ENCODE assay signal across 11 mouse cellular contexts in genomic region chr11:45190601-45191370, GRCm38 (mm10).
"Had no signal": no experiment of that assay in that cellular context is flagged by ENCODE, and none has a peak within 500 bp of the region (broad histone marks: within the 10 kb centered on the region; RNA-seq: fewer than 3 reads in every experiment).

No protein-coding gene starts in this region.

- H3K27ac ChIP-seq: kidney, embryonic 15.5 days; liver, embryonic 14.5 days; neural tube, embryonic 12.5 days; stomach, embryonic 15.5 days had no signal

- H3K27me3 ChIP-seq: kidney, embryonic 15.5 days; limb, embryonic 15.5 days; neural tube, embryonic 12.5 days; stomach, embryonic 15.5 days had no signal

- H3K9ac ChIP-seq: kidney, embryonic 15.5 days; limb, embryonic 15.5 days; liver, embryonic 14.5 days; neural tube, embryonic 12.5 days; stomach, embryonic 15.5 days had no signal

- H3K9me3 ChIP-seq: kidney, embryonic 15.5 days; limb, embryonic 15.5 days; neural tube, embryonic 12.5 days; stomach, embryonic 15.5 days had no signal

- H3K36me3 ChIP-seq: kidney, embryonic 15.5 days; limb, embryonic 15.5 days; neural tube, embryonic 12.5 days; stomach, embryonic 15.5 days had no signal

- H3K4me1 ChIP-seq: kidney, embryonic 15.5 days; neural tube, embryonic 12.5 days; stomach, embryonic 15.5 days had no signal

- H3K4me2 ChIP-seq: kidney, embryonic 15.5 days; limb, embryonic 15.5 days; neural tube, embryonic 12.5 days; stomach, embryonic 15.5 days had no signal

- DNase-seq: kidney, adult 2 months; kidney, postnatal 14 days; lung, adult 18-20 months; right cerebral cortex, postnatal 14 days; thymus, adult 2 months; thymus, postnatal 25 days had no signal

- H3K4me3 ChIP-seq: kidney, embryonic 15.5 days; limb, embryonic 15.5 days; neural tube, embryonic 12.5 days; stomach, embryonic 15.5 days had no signal
